Mouse (Mus musculus) heart, adult 2 months (tissue): ENCODE data around the gene Ttc37. TPM values are rescaled to one million over a fixed set of nuclear protein-coding genes. Genes with fewer than 3 reads are reported as not detected.

Experiments used
- DNase-seq, 2 experiments: peaks; one replicate each; pipeline ENCODE4 v3.0.0; 2021
- H3K27ac ChIP-seq: fragments of 200-600 bp; 2 replicates; pipeline ENCODE4 v1.8.1; 2022
- H3K27me3 ChIP-seq: fragments of 200-500 bp; 2 replicates; pipeline ENCODE4 v1.6.1; 2012; ENCODE audit warnings: mild to moderate bottlenecking, low read length, inconsistent platforms, mixed read lengths; ENCODE audit not compliant: control insufficient read depth, insufficient read depth
- H3K36me3 ChIP-seq: fragments of 200-500 bp; 2 replicates; pipeline ENCODE4 v1.6.1; 2012; ENCODE audit warnings: low read length, inconsistent platforms; ENCODE audit not compliant: control insufficient read depth, insufficient read depth
- H3K4me1 ChIP-seq: fragments of 200-500 bp; 2 replicates; pipeline ENCODE4 v1.6.1; 2011; ENCODE audit warnings: low read length; ENCODE audit not compliant: control insufficient read depth, insufficient read depth
- H3K4me3 ChIP-seq: fragments of 200-600 bp; 2 replicates; pipeline ENCODE4 v1.8.1; 2022
- H3K79me2 ChIP-seq: fragments of 200-500 bp; replicated peaks from 2 replicates; pipeline ENCODE4 v1.6.1; 2012; ENCODE audit warnings: mild to moderate bottlenecking, inconsistent platforms, low read length, moderate library complexity, mixed read lengths; ENCODE audit not compliant: control insufficient read depth, insufficient read depth
- H3K9ac ChIP-seq: fragments of 200-500 bp; 2 replicates; pipeline ENCODE4 v1.6.1; 2012; ENCODE audit warnings: low read depth, mild to moderate bottlenecking, control low read depth, inconsistent platforms, low read length, mixed read lengths
- CTCF ChIP-seq: fragments of 200-600 bp; IDR thresholded peaks from 2 replicates; pipeline ENCODE4 v1.8.1; 2022; ENCODE audit warnings: antibody characterized with exemption, mild to moderate bottlenecking, moderate library complexity
- EP300 ChIP-seq: fragments of 200-500 bp; IDR thresholded peaks from 2 replicates; pipeline ENCODE4 v1.6.1; 2011; ENCODE audit warnings: low read depth, low read length, control low read depth; ENCODE audit not compliant: insufficient read depth
- POLR2A ChIP-seq: fragments of 200-500 bp; IDR thresholded peaks from 2 replicates; pipeline ENCODE4 v1.6.1; 2011; ENCODE audit warnings: mild to moderate bottlenecking, low read depth, low read length, control low read depth; ENCODE audit not compliant: insufficient read depth
- WGBS: fragments of 180-500 bp; shearing (Covaris S2); methylation state at CpG from one replicate; pipeline ENCODE4 v1.1.7; 2018; 5-methylcytosine and 5-hydroxymethylcytosine counted together
- intact Hi-C: fragments of 180-260 bp; cut with DNase I; formaldehyde crosslinking; loops from one replicate; pipeline ENCODE4 v1.15.1; 2025
- polyA plus RNA-seq: library from polyadenylated mRNA; depleted of rRNA; stranded (reverse); fragments of >200 nt; gene quantifications from 2 replicates; pipeline ENCODE4 v1.2.3, GENCODE M21; 2012; rRNA removed
- total RNA-seq, 2 experiments: library from RNA; stranded (reverse); gene quantifications; 2 replicates each; pipeline ENCODE4 v1.2.3; 2021

Ttc37 gene
- total and polyA plus RNA-seq, 3 experiments, result 5.0 to 11.1 (median 10.3) TPM

- H3K4me1 ChIP-seq, result no peaks in the 10 kb centered on the region
- no peaks in the 10 kb centered on the region for H3K79me2 ChIP-seq
- TF ChIP-seq CTCF, result no peak
- TF ChIP-seq EP300, result no peak
- no peak for TF ChIP-seq POLR2A
- no peak overlapping the region for H3K4me3 ChIP-seq
- intact Hi-C loops, result no loop called here
- no peaks in the 10 kb centered on the region for H3K36me3 ChIP-seq
- WGBS, result 93% methylated on average over 8 of the region's 8 CpGs
- DNase-seq, result no peak
- H3K27me3 ChIP-seq, result no peaks in the 10 kb centered on the region
- no peak overlapping the region for H3K27ac ChIP-seq
- H3K9ac ChIP-seq, result no peak overlapping the region
Observed at GRCm38 (mm10) chr13:76195431-76196138, 97.1 kb downstream of the Ttc37 start.

GRCm38 (mm10) chr13:76197297-76197848 lies 98.8 kb downstream of the Ttc37 start:
- TF ChIP-seq POLR2A, result no peak
- no peak for TF ChIP-seq CTCF
- no peak for TF ChIP-seq EP300
- no peak overlapping the region for H3K4me3 ChIP-seq
- H3K4me1 ChIP-seq, result no peaks in the 10 kb centered on the region
- H3K36me3 ChIP-seq, result no peaks in the 10 kb centered on the region
- H3K9ac ChIP-seq, result no peak overlapping the region
- no peaks in the 10 kb centered on the region for H3K79me2 ChIP-seq
- intact Hi-C loops, result no loop called here
- DNase-seq, result no peak
- no peaks in the 10 kb centered on the region for H3K27me3 ChIP-seq
- H3K27ac ChIP-seq, result no peak overlapping the region
- WGBS, result 88% methylated on average over 3 of the region's 3 CpGs

GRCm38 (mm10) chr13:76199943-76200342 lies 101.4 kb downstream of the Ttc37 start:
- WGBS, result 47% methylated on average over 4 of the region's 4 CpGs

GRCm38 (mm10) chr13:76214928-76215327 lies 116.4 kb downstream of the Ttc37 start:
- Histone ChIP-seq H3K27ac (no peak overlapping the region), H3K4me3 (no peak overlapping the region), H3K27me3 (no peaks in the 10 kb centered on the region), H3K79me2 (no peaks in the 10 kb centered on the region), H3K4me1 (no peaks in the 10 kb centered on the region), H3K36me3 (no peaks in the 10 kb centered on the region), H3K9ac (no peak overlapping the region)
- TF ChIP-seq EP300 (no peak), CTCF (no peak), POLR2A (no peak)
- 81% methylated on average over 2 of the region's 2 CpGs for WGBS
- intact Hi-C loops, result no loop called here
- no peak for DNase-seq

More at GRCm38 (mm10) chr13:76199943-76200342, 101.4 kb downstream of the Ttc37 start:
- no peak overlapping the region for H3K27ac ChIP-seq
- DNase-seq, result no peak
- no peaks in the 10 kb centered on the region for H3K27me3 ChIP-seq
- intact Hi-C loops, result no loop called here
- H3K4me3 ChIP-seq, result no peak overlapping the region
- H3K9ac ChIP-seq, result no peak overlapping the region
- no peaks in the 10 kb centered on the region for H3K4me1 ChIP-seq
- H3K36me3 ChIP-seq, result no peaks in the 10 kb centered on the region
- no peak for TF ChIP-seq EP300
- no peak for TF ChIP-seq POLR2A
- TF ChIP-seq CTCF, result no peak
- no peaks in the 10 kb centered on the region for H3K79me2 ChIP-seq

GRCm38 (mm10) chr13:76215397-76215796 lies 116.9 kb downstream of the Ttc37 start:
- H3K79me2 ChIP-seq, result no peaks in the 10 kb centered on the region
- TF ChIP-seq CTCF (peak; percentile 47), EP300 (no peak), POLR2A (no peak)
- no peaks in the 10 kb centered on the region for H3K4me1 ChIP-seq
- no peaks in the 10 kb centered on the region for H3K27me3 ChIP-seq
- intact Hi-C loops, result no loop called here
- no peaks in the 10 kb centered on the region for H3K36me3 ChIP-seq
- H3K9ac ChIP-seq, result no peak overlapping the region
- H3K4me3 ChIP-seq, result no peak overlapping the region
- no peak overlapping the region for H3K27ac ChIP-seq
- 50% methylated on average over 2 of the region's 2 CpGs for WGBS
- no peak for DNase-seq

Other genes with a start within 250 kb of the Ttc37 start
- 10 to 100 TPM; 11.3 to 12.6 TPM for gene Rhobtb3, start 154.8 kb upstream of the Ttc37 start, total RNA-seq
- 7.6 and 16.0 TPM in 2 replicates for gene Rhobtb3, start 154.8 kb upstream of the Ttc37 start, polyA plus RNA-seq
- not detected for gene Spata9, start 131.6 kb upstream of the Ttc37 start, total RNA-seq
- gene Spata9, start 131.6 kb upstream of the Ttc37 start, polyA plus RNA-seq, result not detected in 2 replicates
- gene Rfesd, start 80.0 kb upstream of the Ttc37 start, total RNA-seq, result 10 to 100 TPM; 10.9 to 14.9 TPM
- gene Rfesd, start 80.0 kb upstream of the Ttc37 start, polyA plus RNA-seq, result 4.4 and 8.4 TPM in 2 replicates
- gene Gpr150, start 41.7 kb upstream of the Ttc37 start, total RNA-seq, result not detected
- gene Gpr150, start 41.7 kb upstream of the Ttc37 start, polyA plus RNA-seq, result not detected in 2 replicates
- 1 to 10 TPM; 3.5 to 4.0 TPM for gene Arsk, start 74 bp upstream of the Ttc37 start, total RNA-seq
- 2.4 and 3.7 TPM in 2 replicates for gene Arsk, start 74 bp upstream of the Ttc37 start, polyA plus RNA-seq
- not detected for gene Fam81b, start 206.3 kb downstream of the Ttc37 start, total RNA-seq
- 0.18 TPM in 1 of 2 replicates, not detected in the other for gene Fam81b, start 206.3 kb downstream of the Ttc37 start, polyA plus RNA-seq